Mouse (Mus musculus) olfactory bulb, adult 2 months (tissue): ENCODE measurements around the gene Asic2.

Experiments used
- CTCF ChIP-seq: fragments of 200-500 bp; IDR thresholded peaks from 2 replicates; pipeline ENCODE4 v1.5.1; 2012; ENCODE audit warnings: low read depth, mild to moderate bottlenecking, low read length, moderate library complexity; ENCODE audit not compliant: insufficient read depth
- POLR2A ChIP-seq: fragments of 200-500 bp; IDR thresholded peaks from 2 replicates; pipeline ENCODE4 v1.6.1; 2012; ENCODE audit warnings: mild to moderate bottlenecking, low read depth, low read length, moderate library complexity; ENCODE audit not compliant: insufficient read depth

GRCm38 (mm10) chr11:81361040-81361439 lies 607.2 kb downstream of the Asic2 start:
- TF ChIP-seq CTCF (no peak), POLR2A (no peak)
